Mouse (Mus musculus): Measurements from ENCODE around the gene Gm47959.
"Not testable (repeated sequence)": the region's sequence is repeated elsewhere in the genome, so short reads cannot be mapped to it uniquely, and the experiment has no call there.

Gene Gm47959

DNA sequence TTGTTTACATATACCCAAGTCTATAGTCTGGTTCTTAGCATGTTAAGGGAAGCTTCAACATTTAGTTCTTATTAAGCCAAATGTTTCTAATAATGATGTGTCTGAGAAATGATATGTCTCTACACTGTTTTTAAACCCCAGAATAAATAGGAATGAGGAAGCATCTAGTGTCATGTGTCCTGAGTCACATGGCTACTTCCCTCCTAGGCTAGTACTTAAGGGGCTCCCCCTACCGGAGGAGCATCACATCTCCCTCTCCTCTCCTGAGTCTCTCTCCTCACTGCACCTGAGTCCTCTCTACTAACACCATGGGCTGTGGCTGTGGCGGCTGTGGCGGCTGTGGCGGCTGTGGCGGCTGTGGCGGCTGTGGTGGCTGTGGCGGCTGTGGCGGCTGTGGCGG, at the start of gene Gm47959:
Gm47959 (plus strand) TSS at position 243 of the 400 bp plus-strand sequence.
- DNase-seq (ENCODE audit: low spot score), result not testable (repeated sequence)

DNA sequence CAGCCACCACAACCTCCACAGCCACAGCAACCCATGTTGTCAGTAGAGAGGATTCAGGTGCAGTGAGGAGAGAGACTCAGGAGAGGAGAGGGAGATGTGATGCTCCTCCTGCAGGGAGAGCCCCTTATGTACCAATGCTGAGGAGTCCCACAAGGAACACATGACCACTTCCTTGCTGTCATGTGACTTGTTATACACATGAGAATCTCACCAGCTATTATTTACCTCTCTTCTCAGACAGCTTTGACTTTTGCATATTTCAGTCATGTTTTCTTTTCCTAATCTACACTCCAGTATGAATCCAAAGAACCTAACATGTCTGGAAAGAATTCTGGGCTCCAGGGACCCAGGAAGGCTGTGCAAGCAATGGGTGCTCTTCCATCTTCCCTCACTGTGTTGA, 44.4 kb upstream of the Gm47959 start, which contains the start of gene Gm7544:
Gm7544 (minus strand) TSS at position 101 of the 400 bp plus-strand sequence.
- not testable (repeated sequence) for DNase-seq (ENCODE audit: low spot score)

DNA sequence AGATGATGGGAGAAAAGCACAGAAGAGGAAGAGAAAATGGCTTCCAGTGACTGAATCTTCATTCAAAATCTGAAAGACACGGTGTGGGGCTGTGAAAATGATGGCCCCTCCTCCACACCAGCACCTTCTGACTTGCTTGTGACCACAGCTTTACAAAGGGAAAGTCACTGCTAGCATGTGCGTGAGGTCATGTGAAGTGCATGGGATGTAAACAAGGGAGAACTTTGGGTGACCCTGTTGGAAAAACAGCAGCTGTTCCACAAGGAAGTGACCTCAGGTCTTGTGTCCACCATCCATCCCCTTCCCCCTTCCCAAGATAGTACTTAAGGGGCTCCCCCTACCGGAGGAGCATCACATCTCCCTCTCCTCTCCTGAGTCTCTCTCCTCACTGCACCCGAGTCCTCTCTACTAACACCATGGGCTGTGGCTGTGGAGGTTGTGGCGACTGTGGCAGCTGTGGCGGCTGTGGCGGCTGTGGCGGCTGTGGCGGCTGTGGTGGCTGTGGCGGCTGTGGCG, 40.4 kb upstream of the Gm47959 start, which contains the start of gene Gm47955:
Gm47955 (plus strand) TSS at position 417 of the 516 bp plus-strand sequence.
- no peak for DNase-seq (ENCODE audit: low spot score)

DNA sequence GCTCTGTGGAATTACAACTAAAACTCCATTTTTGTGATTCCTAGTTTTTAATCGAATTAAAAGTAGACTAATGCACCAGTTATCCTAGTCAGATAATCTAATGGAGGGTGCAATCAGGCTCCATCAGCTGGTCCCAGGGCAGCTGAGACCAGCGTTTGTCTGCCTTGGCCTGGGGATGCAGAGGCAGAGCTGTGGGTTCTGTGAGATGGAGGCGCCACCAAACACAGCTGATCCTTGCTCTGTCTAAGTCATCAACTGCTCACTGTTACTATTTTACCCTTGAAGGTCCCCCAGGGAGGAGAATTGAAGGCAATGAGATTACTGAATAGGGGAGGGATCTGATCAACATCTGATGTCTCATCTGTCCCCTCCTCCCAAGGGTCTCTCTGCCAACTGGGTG, 33.9 kb upstream of the Gm47959 start:
- DNase-seq (ENCODE audit: low spot score), result no peak

DNA sequence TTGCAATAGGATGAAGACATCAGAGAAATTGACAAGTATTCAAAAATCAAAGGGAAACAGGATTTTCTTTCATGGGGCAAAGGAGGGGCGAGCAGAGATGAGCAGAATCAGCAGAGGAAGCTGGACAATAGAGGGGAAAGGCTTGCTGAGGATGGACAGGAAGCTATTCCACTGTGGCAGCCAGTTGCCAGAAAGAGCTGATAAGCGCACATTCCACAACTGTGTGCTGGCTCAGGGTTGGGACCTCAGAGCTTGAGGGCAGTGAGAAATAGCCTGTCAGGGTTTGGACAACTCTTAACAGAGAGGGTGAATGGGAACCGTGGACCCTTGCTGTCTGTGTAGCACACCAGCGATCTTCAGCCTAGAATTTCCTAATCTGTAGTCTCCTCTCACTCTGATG, 28.3 kb upstream of the Gm47959 start:
- no peak for DNase-seq (ENCODE audit: low spot score)

DNA sequence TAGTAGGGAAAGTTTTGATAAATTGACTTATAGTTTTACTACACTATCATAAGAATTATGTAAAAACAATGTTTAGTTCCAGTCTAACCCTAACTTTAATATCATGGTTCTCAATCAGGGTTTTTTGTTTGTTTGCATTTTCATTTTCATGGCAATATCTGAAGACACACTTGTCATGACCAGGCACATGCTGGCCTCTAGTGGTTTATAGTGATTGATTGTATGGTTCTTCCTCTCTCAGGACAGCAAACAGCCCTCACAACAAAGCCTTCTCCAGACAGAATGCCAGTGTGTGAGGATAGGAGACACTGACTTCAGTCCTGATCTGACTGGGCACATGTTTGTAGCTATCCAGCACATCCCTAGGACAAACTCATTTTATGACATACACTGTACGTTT, 27.1 kb upstream of the Gm47959 start:
- DNase-seq (ENCODE audit: low spot score), result no peak

DNA sequence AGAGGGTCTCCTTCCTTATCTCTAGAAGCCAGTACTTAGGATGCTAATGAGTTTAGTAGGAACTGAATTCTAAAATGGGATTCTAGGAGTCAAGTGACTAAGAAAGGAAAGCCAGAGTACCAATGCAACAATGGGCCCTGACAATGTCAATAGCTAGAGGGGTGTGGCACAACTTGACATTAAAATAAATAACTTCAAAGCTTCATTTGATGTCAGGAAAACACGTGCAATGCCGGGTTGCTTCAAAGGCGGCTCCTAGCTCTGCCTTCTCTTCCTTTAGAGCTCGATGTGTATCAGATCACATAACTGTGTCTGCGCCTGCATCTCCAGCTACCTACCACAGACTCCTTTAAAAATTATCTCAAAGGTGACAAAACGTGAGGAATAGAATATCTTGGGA, 26.4 kb upstream of the Gm47959 start:
- DNase-seq (ENCODE audit: low spot score), result no peak

DNA sequence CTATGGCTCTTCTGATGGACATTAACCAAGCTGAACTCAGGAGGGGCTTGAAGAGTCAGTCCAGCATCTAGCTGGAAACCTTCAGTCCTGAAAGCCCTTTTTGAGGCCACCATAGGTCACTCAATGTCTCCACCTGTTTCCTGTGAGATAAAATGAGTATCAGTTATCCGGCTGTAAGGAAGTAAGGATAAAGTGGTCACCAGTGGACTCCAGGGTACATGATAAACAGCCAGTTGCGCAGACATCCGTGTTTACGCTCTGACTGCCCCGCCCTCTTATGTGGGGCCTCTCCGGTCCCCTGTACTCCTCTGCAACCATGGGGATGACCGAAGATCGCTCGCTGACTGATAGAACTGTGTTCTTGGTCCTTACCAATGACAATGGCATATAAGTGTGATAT, 26.0 kb upstream of the Gm47959 start:
- DNase-seq (ENCODE audit: low spot score), result no peak

DNA sequence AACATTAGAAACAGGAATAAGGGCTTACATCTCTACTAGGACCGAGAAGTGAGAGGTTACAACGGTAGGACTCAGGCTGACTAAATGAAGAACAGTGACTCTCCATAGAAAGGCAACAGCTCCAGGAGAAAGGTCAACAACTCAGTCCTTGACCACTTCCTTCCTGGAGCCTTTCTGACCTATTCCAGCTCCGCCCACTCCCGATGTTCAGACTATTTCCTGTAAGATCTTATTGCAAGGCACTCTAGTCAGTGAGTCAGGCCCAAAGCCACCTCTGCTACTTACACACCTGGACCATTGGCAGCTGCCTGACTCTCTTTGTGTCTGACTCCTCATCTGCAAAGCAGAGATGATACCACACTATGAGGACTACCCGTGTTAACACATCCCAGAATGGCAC, 24.6 kb upstream of the Gm47959 start:
- DNase-seq (ENCODE audit: low spot score), result no peak

DNA sequence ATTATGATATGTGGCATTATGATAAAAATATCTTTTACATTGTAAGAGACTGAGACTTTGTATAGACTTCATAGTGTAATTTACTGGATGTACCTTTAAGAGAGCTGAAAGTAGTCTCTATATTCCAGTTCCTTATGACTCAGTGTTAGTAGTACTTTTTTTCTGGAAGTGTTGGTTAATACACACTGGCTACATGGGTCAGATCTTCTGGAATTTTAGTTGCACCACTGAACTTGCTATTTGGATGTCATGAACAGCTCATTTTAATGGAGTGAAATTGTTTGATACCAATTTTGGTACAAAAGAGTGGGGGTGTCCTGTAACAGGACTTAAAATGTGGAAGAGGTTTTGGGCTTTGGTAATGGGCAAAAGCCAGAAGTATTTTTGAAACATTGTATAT, 22.5 kb upstream of the Gm47959 start:
- DNase-seq (ENCODE audit: low spot score), result no peak

DNA sequence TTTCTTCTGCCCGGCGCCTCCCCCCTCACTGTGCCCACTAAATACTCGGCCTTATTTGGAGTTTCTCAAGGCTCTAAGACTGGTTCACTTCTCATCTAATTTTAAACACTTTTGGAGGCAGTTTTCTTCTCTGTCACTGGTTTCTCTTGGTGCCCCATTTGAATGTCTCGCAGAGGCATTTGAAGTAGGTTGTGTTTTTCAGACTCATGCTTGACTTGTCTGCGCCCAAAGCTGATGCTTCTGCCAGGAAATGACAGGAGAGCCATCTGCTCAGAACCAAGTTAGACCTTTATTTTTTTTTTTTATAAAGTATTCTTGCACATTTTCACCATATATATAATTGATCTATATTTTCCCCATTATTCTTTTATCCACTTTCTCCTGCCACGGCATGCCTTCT, 13.6 kb upstream of the Gm47959 start:
- no peak for DNase-seq (ENCODE audit: low spot score)

DNA sequence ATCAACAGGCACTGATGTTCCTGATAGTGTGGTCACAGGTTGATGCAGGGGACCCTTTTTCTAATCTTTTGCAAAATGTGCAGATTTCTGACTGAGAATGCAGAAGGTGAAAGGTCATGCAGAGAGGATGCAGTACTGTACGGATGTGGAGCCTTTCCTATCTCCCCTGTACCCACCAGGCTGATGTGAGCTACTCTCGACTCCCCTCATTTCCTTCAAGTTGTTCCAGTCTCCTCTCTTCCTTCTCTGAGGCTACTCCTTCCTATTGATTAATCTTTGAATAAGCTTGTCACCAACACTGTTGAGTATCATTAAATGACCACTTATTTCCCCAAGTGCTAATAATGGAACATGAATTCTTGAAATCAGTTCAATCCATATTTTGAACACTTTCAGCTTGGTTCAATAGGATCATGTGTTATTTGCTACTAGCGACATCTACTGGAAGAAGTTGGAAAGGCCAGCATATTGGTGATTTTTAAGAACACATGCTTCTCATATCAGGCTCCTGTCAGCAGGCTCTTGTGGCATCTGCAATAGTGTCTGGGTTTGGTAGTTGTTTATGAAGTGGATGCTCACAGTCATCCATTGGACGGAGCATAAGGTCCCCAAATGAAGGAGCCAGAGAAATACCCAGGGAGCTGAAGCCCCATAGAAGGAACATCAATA, 12.7 kb upstream of the Gm47959 start:
- no peak for DNase-seq (ENCODE audit: low spot score)

DNA sequence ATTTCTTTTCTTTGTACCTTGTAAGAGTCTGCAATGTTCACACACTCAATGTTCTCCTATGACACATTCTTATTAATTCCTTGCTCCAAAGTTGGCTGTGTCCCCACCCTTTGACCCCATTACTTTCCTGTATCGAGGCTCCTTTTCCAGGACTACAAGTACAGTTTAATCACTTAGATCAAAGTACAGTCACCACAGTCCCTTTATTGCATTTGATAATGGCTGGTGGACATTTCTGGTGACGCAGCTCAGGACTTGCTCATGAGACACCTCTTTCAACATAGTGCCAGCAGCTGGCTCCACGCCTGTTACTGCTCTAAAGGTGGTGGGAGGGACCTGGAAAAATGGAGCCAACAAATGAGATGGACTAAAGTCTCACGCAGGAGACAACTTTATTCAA, 9.3 kb upstream of the Gm47959 start:
- no peak for DNase-seq (ENCODE audit: low spot score)

DNA sequence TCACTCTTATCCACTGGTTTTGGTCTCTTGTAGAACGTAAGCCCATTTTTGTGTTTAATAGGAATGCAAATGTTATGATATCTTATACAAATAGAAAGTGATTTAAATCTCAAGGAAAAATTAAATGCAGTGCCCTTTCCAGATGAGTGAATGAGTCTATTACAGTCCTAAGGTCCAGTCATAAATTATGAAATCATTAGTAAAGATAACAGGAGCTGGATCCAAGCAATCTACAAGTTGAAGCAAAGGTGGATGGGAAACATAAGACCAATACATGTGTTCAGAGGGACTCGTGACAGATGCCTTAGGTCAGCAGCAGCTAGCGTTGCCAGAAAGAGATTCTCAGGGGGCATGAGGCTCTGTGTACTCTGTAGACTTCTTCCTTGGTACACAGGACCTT, 8.8 kb upstream of the Gm47959 start:
- DNase-seq (ENCODE audit: low spot score), result no peak

DNA sequence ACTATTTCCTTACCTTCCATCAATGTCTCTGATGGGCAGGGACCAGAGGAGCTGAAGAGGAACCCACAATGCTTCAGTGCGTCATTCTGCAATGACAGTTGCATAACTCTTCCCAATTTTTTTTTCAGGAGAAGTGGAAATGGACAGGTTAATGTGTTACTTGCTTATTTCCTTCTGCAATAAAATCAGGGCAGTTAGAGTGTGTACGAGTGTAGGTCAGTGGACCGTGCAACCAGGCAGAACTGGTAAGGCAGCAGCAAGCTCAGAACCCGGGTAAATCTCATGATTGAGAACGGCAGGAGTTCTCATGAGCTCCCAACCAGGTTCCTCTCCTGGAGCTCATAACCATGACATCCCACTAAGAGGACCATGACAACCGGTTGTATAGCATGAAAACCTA, 8.3 kb upstream of the Gm47959 start:
- no peak for DNase-seq (ENCODE audit: low spot score)

DNA sequence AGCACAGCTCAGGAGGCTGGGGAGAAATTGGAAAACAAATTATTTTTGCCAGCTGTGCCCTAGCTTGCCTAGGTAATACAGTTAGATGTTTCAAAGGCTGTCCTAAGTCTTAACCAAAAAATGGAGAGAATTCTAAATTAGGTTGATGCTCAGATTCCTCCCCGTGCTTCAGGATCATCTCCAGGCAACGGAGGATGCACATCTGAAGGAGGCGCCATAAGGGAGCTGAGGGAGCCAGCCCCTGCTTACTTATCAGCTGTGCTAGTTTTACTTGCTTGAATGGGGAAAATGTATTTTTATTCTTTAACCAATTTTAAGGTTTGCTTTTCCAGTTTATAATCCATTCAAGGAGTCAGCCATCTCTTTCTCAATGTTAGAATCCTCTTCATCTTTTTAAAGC, 6.4 kb upstream of the Gm47959 start:
- DNase-seq (ENCODE audit: low spot score), result no peak

DNA sequence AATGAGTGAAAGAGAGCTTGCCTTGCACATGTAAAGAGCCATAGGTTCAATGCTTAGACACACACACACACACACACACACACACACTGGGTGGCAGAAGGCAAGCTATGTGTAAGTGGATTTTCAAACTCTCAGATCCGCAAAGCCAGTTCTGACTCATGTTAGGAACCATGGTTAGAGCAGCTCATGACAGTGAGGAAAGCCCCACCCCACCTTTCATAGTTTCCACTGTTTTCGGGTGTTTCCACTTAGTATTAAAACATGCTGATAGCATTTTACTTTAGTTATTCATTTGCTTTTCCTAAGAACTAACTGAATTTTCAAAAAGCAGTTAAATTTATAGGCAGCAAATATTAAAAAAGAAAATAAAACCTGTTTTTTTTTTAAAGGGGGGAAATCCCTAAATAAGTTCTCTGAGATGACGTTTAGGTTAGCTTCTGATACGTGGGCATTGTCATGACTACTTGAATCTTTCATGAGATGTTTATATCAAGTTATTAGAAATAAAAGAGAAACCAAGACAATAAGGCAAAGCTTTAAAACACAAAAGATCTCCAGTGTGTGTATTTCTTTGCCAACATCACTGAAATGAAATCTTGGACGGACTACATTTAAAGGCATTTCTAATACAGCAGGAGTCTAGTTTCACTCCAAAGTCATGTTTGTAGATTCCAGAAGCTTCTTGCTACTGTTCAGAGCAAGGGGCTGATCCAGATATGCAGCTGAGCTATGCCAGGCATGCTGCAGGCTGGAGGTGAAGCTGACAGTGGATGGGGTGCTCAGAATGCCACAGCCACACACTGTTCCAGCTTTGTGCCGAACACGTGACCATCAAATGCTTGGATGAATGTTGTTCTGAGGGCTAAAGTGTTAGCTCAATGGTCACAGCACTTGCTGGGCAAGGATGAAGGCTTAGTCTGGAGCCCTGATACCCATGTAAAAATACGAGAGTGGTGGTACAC, 6.2 kb downstream of the Gm47959 start:
- no peak for DNase-seq (ENCODE audit: low spot score)

DNA sequence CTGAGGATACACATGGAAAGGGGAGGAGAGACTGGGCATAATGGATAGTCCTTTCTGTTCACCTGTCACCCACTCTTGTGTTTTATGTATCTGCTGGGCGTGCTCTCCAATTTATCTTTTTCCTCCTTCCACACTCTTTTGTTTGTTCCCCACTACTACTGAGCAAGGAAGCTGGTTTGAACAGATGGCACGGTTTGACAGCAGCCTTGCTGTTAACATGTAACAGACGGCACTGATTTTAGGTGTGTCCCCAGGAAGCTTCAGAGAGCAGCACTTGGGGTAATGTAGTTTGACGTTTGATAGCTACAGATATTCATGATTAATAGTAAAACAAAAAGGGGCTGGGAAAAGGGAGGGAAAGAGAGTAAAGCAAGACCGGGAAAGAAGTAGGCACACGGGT, 7.1 kb downstream of the Gm47959 start:
- no peak for DNase-seq (ENCODE audit: low spot score)

DNA sequence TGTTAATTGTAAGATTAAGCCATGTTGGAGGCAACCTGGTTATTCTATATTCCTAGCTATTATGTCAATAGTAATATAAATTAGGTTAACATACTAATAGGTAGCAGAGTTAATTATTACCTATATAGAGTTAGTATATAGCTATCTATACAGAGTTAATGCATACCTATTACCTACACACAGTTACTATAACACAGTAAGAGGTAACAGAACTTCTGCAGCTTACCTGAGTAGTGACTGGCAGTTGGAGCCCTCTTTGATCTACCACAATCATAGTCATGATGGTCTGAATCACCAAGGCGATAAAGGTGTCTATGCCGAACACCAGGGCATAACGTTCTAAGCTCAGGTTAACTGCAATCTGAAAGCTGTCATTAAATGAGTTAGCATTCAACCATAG, 14.1 kb downstream of the Gm47959 start:
- DNase-seq (ENCODE audit: low spot score), result no peak

DNA sequence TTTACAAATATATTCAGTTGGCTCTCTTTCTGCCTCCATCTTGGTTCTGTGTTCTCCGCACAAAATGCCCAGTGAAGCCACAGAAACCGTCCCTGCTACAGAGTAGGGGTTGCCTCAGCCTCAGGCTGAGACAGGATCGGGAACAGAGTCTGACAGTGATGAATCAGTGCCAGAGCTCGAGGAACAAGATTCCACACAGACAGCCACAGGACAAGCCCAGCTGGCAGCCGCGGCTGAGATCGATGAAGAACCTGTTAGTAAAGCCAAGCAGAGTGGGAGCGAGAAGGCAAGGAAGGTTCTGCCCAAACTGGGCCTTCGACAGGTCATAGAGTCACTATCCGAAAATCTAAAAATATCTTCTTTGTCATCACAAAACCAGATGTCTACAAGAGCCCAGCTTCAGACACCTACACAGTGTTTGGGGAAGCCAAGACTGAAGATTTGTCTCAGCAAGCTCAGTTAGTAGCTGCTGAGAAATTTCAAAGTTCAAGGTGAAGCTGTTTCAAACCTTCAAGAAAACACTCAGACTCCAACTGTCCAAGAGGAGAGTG, 15.1 kb downstream of the Gm47959 start:
- no peak for DNase-seq (ENCODE audit: low spot score)

DNA sequence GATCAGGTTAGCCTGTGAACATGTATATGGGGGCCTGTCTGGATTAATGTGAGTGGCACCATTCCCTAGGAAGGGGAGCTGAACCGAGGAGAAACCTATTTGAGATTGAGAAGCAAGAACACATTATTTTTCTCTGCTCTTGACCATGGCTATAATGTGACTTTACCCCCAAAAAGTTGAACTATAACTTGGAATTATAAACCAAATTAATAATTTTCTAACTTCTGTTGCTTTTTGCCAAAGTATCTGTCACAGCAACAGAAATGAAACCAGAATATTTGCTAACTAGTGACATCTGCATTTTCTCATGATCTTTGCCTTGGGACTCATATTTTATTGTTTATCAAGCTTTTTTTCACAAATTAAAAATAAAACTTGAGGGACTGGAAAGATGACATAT, 16.2 kb downstream of the Gm47959 start:
- no peak for DNase-seq (ENCODE audit: low spot score)

DNA sequence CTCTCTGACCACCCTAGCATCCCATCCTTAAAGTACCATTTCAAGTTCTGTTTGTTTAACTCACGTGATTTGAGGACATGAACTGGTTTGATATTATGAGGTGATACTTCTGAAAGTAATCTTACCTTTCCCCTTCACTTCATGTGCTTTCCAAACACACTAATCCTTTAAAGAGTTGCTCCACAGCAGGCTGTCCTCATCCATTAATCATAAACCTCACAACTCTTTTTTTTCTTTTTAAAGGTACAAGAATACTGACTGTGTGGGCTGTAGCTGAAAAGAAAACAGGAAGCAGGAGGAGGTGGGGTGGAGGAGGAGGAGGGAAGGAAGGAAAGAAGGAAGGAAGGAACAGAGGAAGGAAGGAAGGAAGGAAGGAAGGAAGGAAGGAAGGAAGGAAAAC, 31.6 kb downstream of the Gm47959 start:
- DNase-seq (ENCODE audit: low spot score), result no peak

DNA sequence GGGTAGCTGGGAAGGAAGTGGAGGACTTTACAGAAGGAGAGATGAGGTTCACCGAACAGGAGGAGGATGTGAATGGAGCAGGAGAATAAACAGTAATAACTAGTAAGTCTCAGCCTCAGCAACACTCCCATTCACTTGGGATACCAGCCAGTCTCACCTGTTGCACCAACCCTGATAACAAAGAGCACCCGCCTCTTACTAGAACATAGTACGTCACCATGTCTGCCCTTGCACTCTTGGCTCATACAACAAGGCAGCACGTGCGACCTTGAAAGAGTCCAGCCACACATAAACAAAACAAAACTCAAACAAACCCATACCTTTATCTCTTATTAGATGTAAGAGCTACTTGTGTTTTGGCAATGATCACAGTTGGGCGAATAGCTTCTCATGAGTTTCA, 32.2 kb downstream of the Gm47959 start:
- DNase-seq (ENCODE audit: low spot score), result no peak
